Mouse (Mus musculus) heart, adult 8-10 months (tissue): Measurements from ENCODE around the gene Ehd2. TPM values are rescaled to one million over a fixed set of nuclear protein-coding genes. Genes with fewer than 3 reads are reported as not detected.

Experiments
- DNase-seq: peaks from one replicate; pipeline ENCODE4 v3.0.0; 2022; ENCODE audit warnings: low spot score
- total RNA-seq, 4 experiments: library from RNA; stranded (reverse); gene quantifications; 2 replicates each; pipeline ENCODE4 v1.2.4; 2022

The Ehd2 gene
- total RNA-seq, 4 experiments from 2014 or later, result 54.4 to 95.0 (median 82.9) TPM

DNA sequence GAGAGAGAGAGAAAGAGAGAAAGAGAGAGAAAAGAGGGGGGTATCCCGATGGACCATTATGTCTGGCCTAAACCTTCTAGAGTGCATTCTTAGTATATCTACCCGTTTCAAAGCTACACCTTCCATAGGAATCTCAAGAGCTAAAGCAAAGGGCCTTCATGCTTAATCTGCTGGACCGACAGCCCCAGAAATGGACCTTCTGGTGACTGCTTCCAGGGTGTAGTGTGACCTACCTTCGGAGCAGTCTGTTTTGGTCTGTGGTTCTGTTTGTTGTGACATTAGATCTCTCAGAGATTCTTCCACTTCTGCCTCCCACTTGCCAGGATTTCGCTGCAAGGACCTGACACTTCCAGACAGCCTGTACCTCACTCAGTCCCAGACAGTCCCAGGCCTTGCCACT lies 56.8 kb downstream of the Ehd2 start:
- no peak for DNase-seq

DNA sequence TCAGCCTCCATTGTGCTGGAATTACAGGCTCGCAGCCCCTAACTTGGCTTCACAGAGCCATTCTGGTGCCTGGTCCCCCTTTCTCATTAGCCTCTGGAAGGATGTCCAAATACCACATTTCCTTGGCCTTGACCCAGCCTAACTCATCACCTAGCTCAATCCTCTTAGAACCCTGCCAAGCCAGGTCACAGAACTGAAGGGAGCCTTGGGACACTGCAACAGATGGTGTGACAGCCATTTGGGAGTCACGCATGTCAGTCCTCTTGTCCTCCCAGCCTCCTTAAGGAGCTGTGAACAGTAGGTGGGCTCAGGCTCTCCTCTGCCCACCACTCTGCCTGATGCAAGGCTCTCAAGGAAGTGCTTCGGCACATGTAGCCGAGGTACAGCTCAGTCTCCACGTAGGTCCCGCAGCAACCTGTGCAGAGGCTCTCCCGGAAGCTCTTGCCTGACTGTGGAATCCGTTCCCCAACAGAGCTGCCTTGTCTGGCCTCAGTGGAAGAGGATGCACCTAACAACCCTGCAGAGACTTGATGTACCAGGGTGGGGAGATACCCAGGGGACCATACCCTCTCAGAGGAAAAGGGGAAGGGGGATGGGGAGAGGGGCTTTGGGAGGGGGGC lies 59.3 kb downstream of the Ehd2 start:
- DNase-seq, result no peak

DNA sequence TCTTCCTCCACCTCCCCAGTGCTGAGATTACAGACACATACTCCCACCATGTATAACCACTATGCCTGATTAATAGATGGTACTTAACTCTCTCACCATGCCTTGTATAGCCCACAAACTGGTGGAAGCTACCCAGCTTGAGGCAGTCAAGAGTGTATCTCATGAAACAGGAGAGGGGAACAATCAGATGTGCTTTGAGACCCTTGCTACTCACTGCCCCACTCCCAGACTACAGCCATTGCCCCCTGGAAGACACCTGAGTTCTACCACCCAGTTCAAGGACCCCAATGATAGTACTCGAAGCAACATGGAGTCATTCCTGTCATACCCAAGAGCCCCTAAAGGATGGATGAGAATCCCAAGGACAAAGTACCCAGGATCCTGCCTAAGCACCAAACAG lies 60.8 kb downstream of the Ehd2 start:
- no peak for DNase-seq

DNA sequence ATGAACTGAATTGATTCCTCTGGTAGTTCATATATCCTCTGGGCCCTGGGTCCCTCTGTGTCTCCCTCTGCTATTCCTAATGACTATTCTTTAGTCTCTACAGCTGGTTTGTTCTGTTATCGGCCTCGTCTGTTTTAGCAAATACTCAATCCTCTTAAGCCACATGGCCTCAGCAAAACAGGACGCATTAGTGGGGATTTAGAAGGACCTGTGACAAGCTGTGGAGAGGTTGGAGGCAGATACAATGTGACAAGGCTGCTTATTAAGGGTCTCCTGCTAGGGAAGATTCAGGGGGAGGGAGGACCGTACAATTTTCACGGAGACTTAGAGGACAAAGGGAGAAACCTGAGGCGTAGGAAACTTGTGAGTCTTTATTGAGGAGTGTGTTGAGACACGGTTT lies 61.5 kb downstream of the Ehd2 start:
- no peak for DNase-seq

DNA sequence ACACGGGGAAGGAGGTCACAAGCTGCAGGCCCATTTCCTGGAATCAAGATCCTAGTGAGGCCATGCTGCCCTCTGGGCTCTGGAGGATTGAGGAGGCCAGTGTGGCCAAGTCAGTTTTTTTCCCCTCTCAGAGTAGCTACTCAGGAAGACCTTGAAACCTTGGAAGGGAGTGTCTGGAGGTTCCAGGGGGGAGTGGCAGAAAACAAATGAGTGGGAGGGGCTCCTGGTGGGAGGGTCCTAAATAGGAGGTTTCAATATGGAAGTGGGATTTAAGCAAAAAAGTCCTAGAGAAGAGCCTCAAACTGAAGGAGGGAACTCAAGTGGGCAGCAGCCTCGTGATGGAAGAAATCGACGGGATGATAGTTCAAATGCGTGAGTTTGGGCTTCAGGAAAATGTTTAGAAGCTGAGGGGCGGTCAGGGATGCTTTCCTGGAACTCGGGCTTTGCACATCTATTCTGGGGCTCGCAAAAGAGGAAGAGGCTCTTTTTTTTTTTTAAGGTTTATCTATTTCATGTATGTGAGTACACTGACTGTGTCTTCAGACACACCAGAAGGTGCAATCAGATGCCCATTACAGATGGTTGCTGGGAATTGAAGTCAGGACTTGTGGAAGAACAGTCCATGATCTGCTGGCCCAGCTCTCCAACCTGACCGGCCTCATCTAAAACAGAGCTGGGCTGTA lies 65.9 kb downstream of the Ehd2 start:
- no peak for DNase-seq

Other genes with a start within 250 kb of the Ehd2 start
- not detected for gene Obox5, start 217.4 kb downstream of the Ehd2 start, total RNA-seq
- gene Obox6, start 127.9 kb downstream of the Ehd2 start, total RNA-seq, result not detected
- gene Crx, start 87.6 kb downstream of the Ehd2 start, total RNA-seq, result not detected
- gene Crxos, start 85.0 kb downstream of the Ehd2 start, total RNA-seq, result not detected
- gene Selenow, start 45.2 kb downstream of the Ehd2 start, total RNA-seq, result 100 to 1,000 TPM; 183 to 219 (median 204) TPM
- 100 to 1,000 TPM; 121 to 147 (median 136) TPM for gene Nop53, start 21.5 kb downstream of the Ehd2 start, total RNA-seq
- 1 to 10 TPM; 5.7 to 8.6 (median 7.7) TPM for gene Bicra, start 80.4 kb upstream of the Ehd2 start, total RNA-seq
- not detected for gene Zfp541, start 94.2 kb upstream of the Ehd2 start, total RNA-seq
- 100 to 1,000 TPM in 1 of 4 experiments, 10 to 100 TPM in 3; 76.5 to 101 (median 84.9) TPM for gene Napa, start 130.9 kb upstream of the Ehd2 start, total RNA-seq
- gene Kptn, start 152.3 kb upstream of the Ehd2 start, total RNA-seq, result 10 to 100 TPM; 20.1 to 25.7 (median 23.5) TPM
- under 1 TPM; 0.66 to 0.84 (median 0.70) TPM for gene Slc8a2, start 162.3 kb upstream of the Ehd2 start, total RNA-seq
- 1 to 10 TPM; 4.7 to 6.1 (median 5.2) TPM for gene Meis3, start 207.5 kb upstream of the Ehd2 start, total RNA-seq